Mouse (Mus musculus) lung, postnatal 4 days (tissue): ENCODE measurements at regions not wholly inside any gene's neighbourhood (a gene's known extent, or its start where the extent isn't known, plus 50 kb on each side); places are given as distances from the start of the nearest gene placed in this dataset.

ENCODE experiments used
- DNase-seq, 2 experiments: peaks; one replicate each; pipeline ENCODE4 v3.0.0; 2021

DNA sequence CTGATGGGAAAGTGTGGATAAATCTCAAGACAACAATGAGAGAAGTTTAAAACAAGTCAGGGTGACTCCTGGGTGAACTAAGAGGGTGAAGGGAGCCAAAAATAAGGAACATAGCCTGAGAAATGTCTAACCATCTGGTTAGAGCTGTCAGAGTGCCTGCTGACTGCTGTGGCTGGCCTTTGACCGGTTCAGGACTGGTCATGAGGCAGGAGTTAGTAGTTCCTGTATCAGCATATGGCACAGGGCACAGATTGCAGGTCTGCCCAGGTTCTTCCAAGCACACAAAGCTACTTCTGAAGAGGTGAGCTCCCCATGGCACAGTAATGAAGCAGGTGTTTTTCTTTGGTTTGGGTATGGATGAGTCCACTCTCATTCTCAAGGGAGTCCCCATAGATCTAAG is 302.0 kb downstream of the Cd109 start:
- DNase-seq, result no peak

GRCm38 (mm10) chr9:78925977-78926593 is 310.7 kb downstream of the Cd109 start:
- no peak for DNase-seq

- DNase-seq, result no peak
Measured at GRCm38 (mm10) chr9:78941648-78942047, 326.3 kb downstream of the Cd109 start.

GRCm38 (mm10) chr9:78964813-78965212 is 349.5 kb downstream of the Cd109 start:
- no peak for DNase-seq

DNA sequence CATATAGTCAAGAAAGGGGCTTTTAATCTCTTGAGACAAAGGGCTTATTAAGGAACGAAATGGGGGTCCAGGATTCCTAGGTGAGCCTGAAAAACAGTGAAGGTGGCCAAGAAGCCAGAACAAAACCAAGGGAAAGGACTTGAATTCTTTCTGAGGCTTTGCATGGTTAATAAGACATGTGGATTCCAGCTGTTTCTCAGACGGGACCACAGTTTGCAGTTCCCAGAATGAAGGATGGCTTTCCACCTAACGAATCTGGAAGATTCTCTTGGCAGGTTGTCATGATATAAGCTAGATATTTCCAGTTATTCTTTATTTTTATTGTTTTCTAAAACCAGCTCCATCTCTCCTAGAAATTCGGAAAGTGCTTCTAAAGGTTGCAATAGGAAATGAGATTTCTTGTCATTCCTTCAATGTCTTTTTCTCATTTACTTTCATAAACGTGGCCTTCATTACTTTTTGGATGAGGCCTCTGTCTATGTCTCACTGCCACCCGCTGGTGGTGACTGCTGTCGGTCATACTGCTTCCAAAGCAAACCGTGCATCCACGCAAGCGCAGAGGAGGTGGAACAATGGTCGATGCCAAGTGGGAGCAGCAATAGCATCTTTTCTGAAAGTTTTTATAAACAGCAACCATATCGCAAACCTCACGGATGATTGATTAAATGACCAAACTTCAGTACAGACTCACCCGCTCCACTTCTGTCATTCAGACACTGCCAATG is 350.0 kb downstream of the Cd109 start:
- no peak for DNase-seq

- DNase-seq, result no peak
Measured at GRCm38 (mm10) chr9:78971731-78972130, 356.4 kb downstream of the Cd109 start.

GRCm38 (mm10) chr9:78983734-78984133 is 368.4 kb downstream of the Cd109 start:
- no peak for DNase-seq

- no peak for DNase-seq
Measured at GRCm38 (mm10) chr9:78985184-78985864, 370.0 kb downstream of the Cd109 start.

DNA sequence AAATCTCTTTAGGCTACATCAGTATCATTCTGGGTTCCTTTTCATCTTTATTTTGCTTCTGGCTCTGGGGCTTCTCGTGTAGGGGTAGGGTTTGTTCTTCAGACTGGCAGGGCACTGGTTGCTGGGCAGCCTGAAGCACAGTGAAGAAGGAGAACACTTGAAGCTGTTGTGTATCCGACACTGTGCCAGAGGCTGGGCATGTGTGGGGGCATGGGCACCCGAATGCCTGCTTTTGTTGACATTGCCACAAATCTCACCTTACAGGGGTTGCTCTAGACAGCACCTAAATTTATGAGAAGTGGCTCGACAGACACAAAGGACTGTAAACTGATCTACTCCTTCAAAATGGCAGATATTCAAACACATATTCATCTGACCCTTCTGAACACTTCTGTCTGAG is 376.0 kb downstream of the Cd109 start:
- DNase-seq, result no peak

DNA sequence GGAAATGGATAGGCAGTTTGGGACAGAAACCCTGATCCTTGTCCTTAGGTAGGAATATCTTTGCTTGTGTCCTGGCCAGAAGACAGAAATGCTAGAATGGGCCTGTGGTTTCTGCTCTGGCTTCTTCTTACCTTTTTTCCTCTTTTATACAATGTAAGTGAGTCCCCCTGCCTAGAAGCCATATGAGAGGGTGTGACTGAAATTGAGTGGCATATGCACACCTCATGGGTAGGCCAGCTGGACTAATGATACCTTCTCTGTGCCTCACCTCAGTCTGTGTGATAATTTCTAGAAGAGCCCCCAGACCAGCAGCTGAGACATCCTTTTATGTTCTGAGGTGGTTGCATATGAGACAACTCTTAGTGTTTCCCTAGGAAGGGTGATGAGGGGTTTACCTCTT is 385.7 kb downstream of the Cd109 start:
- no peak for DNase-seq

DNA sequence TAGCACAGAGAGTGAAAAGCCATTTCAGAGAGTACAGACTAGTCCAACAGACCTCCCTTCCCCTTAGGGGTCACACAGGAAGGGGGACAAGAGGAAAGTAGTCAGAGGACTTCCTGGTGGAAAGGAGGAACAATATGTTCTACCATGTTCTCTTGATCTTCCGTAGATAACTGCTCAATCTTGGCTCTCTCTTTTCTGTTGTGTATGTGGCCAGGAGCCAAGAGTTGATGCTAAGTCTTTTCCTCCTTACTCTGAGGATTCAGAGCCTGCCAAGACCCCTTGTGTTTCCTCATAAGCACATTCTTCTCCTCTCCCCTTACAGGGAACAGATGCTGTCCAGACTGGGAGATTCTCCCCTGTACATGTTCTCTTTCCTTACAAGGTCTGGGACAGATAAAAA is 386.6 kb downstream of the Cd109 start:
- peak in 1 of 2 experiments; percentile 12 for DNase-seq

GRCm38 (mm10) chr9:79004296-79004980 is 389.1 kb downstream of the Cd109 start:
- peak in 1 of 2 experiments; percentile 21 for DNase-seq

DNA sequence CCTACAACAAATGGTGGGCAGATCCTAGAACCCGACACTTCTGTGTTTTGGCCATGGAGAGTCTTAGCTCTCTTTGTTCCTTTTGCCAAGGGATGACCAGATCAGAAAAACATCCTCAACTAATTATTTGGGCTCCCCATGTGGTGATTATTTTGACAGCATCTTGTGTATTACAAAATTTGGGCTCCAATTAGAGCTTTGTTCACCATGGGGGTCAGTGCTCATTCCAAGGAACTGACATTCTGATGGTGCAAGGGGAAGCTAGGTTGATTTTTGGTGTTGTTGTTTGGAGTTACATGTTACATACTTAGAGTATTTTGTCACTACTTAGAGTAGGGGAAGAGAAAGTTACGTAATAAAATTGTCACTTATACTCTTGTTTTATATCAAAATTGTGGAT is 406.9 kb downstream of the Cd109 start:
- no peak for DNase-seq

DNA sequence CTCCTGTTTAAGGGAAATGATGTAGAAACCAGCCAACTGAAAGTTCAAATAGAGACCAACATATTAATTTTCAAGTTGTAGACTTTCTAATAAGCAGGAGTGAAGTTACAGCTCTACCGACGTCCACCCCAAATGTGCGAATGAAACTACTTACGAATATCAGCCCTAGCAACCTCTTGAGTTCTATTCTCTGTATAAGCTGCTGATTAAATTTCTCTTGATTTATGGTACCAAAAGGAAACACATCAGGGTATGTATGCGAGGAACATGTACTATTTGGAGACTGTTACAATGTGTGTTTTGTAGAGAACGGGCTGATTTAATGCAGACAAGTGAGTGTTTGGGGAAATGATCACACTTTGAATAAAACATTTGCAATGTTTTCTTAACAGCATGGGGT is 412.9 kb downstream of the Cd109 start:
- DNase-seq, result no peak

- DNase-seq, result no peak
Measured at GRCm38 (mm10) chr9:79029456-79029855, 414.1 kb downstream of the Cd109 start.

DNA sequence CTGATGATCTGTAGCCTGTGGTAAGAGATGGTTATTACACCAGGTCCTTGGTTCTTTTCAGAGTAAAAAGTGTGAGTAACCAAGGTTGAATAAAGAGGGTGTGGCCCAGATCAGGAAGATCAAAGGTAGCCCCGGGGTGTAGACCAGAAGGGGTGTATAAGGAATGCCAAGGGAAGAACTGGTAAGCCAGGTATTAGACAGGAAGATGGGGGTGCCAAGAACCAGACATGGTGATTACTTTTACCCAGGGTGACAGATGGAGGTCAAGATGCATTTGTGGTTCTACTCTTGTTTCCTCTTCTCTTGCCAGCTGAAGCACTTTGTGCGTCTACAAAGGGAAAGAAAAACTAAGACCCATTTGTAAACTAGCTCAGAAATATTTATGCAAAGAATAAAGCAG is 420.3 kb downstream of the Cd109 start:
- DNase-seq, result no peak

GRCm38 (mm10) chr9:79037054-79037453 is 421.7 kb downstream of the Cd109 start:
- DNase-seq, result no peak

- DNase-seq, result no peak
Measured at GRCm38 (mm10) chr9:79038971-79039370, 423.6 kb downstream of the Cd109 start.

DNA sequence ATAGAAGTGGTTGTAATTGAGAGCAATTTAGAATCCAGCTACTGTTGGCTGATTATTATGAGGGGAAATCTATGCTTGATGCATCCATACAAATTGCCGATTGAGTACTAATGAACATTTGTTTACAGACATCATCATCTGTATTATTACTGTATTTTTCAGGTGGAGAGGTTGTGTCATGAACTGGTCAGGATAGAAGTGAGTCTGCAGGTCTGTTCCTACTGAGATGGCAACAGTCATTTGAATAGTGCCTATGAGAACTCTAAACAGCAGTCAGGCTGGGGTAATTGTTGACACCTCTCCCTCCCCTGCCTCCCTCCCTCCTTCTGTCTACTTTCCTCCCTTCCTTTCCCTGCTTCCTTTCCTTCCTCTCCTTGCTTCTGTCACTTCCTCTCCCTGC is 429.0 kb downstream of the Cd109 start:
- no peak for DNase-seq

- DNase-seq, result peak in 1 of 2 experiments; percentile 18
Measured at GRCm38 (mm10) chr9:79045314-79045713, 430.0 kb downstream of the Cd109 start.

GRCm38 (mm10) chr9:79071961-79072360 is 456.6 kb downstream of the Cd109 start:
- DNase-seq, result no peak

DNA sequence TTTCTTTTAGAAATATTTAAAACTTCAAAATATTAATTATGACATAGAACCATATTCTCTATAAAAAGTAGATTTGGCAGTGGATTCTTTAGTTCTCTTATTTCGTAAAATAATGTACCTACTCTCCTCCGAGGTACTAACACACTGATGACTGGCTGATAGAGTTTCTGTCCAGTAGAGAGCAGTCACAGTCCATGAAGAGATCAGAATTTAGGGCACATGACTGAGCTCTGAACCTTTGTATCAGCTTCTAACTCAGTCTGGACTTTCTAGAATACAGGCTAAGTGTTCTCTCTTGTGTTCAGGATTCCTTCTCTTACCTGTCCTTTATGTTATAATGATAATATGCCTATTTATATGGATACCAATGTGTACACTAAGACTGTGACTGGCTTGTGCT is 494.3 kb downstream of the Cd109 start:
- no peak for DNase-seq

- DNase-seq, result no peak
Measured at GRCm38 (mm10) chr9:79111326-79111725, 496.0 kb downstream of the Cd109 start.

GRCm38 (mm10) chr9:79140970-79141369 is 525.6 kb downstream of the Cd109 start:
- no peak for DNase-seq
